Mouse (Mus musculus) gastrocnemius, adult 8-10 months (tissue): Measurements from ENCODE around the gene Gtf2h3. TPM values are rescaled to one million over a fixed set of nuclear protein-coding genes. Genes with fewer than 3 reads are reported as not detected.
"Not testable (repeated sequence)": the region's sequence is repeated elsewhere in the genome, so short reads cannot be mapped to it uniquely, and the experiment has no call there.

Experiments
- DNase-seq, 2 experiments: peaks; one replicate each; pipeline ENCODE4 v3.0.0; 2022; ENCODE audit warnings: low spot score in 2 of 2
- total RNA-seq, 4 experiments: library from RNA; stranded (reverse); gene quantifications; 2 replicates each; pipeline ENCODE4 v1.2.4; 2022

Gtf2h3 gene
- 10 to 100 TPM; 12.7 to 18.5 (median 16.5) TPM for total RNA-seq

DNA sequence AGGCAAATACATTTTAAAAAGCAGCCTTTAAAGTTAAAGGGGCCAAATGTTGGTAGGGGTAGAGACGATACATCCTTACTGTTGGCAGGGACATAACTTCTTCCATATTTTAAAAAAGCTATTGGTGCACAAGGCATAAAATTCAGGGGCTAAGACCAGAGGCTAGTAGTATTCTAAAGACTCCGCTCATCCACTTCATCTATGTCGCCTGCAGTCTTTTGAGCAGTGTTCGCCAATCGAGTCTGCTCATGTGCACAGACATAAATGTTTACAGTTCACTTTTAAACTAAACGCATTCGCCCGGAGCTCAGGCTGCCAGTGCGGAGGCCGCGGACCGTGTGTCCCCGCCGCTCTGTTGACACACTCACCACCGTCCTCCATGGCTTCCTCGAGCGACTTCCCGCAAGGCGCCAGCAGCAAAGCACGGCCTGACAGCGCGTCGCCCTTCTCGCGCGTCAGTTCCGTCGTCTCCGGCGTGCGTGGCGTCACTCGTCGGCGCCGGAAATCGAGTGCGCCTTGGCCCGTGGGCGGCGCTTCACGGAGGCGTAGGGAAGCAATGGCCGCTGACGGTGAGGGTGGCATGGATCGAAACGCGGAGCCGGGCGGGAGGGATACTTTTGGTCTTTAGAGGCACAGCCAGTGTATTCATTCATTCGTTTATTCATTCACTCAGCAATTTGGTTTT lies at the start of gene Gtf2h3, which contains the start of gene Eif2b1:
Gtf2h3 (plus strand) TSS at position 508 of the 685 bp plus-strand sequence.
Eif2b1 (minus strand) TSS at position 499 of the 685 bp plus-strand sequence.
- peak; percentile 73 to 80 for DNase-seq

- peak; percentile 15 to 38 for DNase-seq
Observed at GRCm38 (mm10) chr5:124529191-124529651, 49.7 kb upstream of the Gtf2h3 start.

DNA sequence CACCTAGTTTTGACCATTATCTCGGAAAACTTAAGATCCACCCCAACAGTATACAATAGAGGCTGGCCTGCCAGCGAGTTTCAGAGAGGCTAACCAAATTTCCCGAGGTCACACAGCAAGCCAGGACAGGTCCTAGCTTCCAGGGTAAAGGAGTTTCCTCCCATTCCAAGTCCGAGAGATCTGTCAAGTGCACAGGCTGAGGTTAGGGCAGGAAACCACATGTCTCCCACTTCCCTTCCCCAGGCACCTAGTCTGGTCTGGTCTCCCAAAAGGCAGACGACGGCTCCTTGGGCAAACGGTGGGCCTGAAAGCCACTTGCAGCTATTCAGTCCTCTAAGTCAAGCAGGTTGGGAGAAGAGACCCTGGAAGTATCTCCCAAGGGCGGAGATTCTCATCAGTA lies 49.2 kb upstream of the Gtf2h3 start:
- no peak for DNase-seq

DNA sequence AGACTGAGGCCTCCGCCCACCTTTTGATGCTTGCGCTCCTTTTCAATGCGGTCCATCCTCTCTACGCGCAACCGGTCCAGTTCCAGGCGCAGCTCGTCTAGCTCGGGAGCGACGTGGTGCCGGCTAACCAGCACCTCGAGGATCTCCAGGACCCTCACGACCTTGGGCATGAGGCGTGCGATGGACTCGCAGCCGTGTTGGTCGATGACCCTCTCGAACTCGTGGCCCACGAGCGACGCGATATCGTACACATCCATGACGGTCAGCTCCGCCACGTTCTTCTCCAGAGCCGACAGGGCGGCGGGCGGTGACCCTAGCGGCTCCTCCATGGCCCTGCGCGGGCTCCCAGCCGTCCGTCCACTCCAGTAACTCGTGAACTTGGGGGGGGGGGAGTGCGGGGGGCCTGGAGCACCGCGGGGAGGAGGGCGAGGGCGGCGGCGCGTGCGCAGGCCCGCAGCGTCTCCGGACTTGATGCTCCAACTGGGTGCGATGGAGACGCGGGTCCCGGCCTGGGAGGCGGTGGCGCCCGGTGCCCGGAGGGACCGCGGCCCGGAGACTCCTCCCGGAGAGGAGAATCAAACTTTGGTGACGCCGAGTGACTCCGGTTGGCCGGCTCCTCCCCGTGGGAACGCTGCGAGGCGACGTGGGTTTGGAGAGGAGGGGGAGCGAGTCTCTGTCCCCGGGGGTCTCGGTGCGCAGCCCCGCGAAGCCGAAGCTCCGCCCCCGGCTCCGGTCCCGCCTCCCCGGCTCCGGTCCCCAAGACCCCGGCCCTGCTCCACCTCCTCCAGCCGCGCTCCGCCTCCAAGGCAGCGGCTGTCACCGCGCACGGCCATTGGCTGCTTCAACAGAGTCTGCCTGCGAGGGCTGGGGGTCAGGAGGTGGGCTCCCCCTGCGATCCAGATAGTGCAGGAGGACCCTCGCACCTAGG lies 48.0 kb upstream of the Gtf2h3 start, which contains the start of gene Rilpl1:
Rilpl1 (minus strand) TSS at position 737 of the 928 bp plus-strand sequence.
- peak; percentile 69 to 77 for DNase-seq

- no peak for DNase-seq
Observed at GRCm38 (mm10) chr5:124531583-124531930, 47.4 kb upstream of the Gtf2h3 start.

DNA sequence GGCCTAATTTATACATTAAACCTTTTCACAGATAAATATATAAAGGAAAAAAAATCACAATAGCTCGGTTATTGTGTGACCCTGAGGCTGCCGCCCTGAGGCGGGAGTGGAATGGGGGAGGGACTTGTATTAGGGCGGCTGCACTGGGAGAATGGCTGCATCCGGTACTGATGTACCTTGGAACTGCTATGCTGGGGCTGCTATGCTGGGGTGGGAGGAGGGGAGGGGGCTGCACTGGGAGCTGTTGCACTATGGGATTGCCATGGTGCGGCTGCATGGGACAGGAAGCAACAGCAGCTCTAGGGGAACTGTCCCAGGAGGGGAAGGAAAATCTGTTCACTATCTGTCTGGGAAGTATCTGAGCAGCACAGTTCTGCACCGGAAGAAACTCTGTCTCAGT lies 46.5 kb upstream of the Gtf2h3 start:
- DNase-seq: no peak

DNA sequence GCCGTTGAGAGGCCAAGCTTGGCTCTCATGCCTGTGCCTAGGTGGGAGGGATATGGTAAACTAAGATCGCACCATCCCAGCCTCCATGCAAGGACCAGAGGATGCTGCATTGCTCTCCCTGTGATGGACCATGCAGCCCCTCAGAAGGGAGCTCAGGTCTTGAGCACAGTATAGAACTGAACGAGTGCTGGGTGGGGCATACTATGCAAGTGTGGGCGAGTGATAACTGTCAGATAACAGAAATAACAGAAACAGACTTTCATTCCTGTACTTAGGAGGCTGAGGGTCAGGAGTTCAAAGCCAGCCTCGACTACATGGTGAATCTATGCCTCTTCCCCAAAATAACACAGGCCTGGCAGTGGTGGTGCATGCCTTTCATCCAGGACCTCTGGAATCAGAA lies 43.9 kb upstream of the Gtf2h3 start:
- no peak for DNase-seq

DNA sequence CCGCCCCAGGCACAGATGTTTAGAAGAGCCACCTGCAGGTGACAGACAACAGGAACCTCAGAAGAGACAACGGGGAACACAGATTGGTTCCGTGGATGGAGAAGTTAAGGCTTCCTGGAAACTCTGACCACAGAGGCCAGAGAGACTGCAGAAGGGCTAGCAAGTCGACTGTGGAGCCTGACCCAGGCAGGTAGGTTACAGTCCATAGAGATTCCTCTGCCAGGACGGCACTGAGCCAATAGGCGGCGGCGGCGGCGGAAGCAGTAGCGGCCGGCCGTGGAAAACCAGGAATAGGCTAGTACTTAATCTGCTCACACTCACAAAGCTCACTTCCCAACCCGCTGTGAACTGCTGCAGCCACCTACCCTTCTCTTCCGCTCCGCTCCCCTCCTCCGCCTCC lies 42.2 kb upstream of the Gtf2h3 start:
- DNase-seq: peak; percentile 25 to 63

DNA sequence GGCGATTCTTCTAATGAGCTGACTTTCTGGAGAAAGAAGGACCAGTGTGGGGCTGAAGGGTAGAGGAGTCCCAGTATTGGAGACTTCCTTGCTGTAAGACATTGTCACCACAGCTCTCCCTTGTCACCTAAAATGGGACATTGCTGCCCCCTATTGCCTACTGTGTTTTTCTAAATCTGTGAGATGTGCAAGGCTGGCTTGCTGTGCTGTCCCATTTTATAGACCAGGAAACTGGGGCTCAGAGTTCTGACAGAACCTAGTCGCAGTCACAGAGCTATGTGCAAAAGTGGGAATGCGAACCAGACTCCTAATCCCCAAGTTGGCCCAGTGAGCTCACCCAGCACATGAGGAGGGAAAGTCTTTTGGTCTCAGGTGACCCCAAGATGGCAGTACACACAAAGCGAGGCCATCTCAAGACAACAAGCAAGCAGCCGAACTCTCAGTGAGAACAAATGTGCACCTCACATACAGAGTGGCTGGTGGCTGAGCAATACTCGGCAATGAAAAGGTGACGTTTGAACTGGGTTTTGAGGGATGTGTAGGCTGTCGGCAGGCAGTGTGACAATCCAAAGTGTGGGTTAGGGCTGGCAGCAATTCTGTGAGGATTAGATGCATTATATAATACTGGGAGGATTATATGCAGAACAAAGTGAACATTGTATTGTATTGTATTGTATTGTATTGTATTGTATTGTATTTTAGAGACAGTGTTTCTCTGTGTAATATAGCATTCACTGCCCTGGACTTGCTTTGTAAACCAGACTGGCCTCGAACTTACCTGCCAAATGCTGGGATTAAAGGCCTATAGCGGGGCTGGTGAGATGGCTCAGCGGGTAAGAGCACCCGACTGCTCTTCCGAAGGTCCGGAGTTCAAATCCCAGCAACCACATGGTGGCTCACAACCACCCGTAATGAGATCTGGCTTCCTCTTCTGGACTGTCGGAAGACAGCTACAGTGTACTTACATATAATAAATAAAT lies 39.8 kb upstream of the Gtf2h3 start:
- peak in 1 of 2 experiments; percentile 35 for DNase-seq

GRCm38 (mm10) chr5:124539905-124540304 lies 39.0 kb upstream of the Gtf2h3 start:
- DNase-seq: no peak

DNA sequence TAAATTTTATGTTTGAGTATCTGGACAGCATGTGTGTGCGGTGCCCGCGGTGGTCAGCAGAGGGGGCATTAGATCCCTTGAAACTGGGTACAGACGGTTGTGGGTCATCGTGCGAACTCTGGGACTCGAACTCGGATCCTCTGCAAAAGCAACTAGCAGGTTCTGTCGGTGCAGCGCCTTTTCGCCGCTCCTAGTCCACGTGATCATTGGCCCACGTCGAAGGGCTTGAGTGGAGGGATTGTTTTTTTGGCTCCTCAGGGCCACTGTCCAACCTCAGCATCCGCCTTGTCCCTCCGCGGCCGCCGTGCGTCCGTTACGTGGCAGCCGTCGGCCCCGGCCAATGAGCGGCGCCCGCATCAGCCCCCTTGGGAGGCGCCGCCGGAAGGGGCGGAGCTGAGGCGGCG lies 38.6 kb upstream of the Gtf2h3 start, which contains the start of gene Tmed2:
Tmed2 (plus strand) TSS at position 313 of the 404 bp plus-strand sequence.
- peak; percentile 91 to 96 for DNase-seq

DNA sequence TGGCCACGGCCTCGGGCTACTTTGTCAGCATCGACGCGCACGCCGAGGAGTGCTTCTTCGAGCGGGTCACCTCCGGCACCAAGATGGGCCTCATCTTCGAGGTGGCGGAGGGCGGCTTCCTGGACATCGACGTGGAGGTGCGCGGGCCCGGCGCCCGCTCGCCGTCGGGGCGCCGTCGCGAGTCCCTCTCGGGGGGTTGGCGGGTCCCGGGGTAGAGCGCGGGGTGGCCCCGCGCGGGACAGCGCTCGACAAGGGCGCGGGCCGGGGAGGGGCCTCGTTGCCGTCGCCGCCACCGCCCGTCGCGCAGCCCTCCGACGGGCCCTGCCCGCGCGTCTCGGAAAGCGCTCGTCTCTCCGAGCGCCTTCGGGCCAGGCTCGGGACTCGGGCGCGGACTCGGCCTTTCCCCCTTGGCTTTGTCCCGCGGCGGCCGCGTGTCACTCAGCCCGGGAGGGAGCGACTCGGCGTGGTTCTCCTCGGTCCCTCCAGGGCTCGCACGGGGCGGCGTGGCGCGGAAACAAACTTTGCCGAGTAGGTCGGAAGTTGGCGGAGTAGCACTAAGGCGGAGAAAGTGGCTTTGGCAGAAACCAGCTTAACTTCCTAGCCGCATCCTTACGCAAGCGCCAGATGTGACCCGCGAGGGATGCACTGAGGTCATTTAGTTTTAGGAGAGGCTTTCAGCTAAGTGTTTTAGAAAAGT lies 37.9 kb upstream of the Gtf2h3 start:
- DNase-seq: peak; percentile 52 to 59

DNA sequence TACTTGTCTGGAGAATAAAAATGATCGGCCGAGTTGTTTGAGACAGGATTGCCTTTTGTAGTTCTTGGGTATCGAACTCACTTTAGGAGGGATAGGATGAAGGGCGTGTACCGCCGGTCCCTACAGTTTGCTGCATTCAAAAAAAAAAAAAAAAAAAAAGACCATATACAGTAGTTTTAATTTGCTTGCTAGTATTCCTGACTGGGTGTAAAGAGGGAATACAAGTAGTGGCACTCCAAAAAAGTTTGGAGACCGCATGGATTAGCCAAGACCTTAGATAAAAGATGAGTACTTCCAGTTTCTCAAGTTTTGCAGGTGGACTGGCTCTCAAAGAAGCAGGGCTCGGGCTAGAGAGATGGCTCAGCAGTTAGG lies 37.4 kb upstream of the Gtf2h3 start:
- no peak for DNase-seq

- not testable (repeated sequence) for DNase-seq
Observed at GRCm38 (mm10) chr5:124550737-124551136, 28.2 kb upstream of the Gtf2h3 start.

DNA sequence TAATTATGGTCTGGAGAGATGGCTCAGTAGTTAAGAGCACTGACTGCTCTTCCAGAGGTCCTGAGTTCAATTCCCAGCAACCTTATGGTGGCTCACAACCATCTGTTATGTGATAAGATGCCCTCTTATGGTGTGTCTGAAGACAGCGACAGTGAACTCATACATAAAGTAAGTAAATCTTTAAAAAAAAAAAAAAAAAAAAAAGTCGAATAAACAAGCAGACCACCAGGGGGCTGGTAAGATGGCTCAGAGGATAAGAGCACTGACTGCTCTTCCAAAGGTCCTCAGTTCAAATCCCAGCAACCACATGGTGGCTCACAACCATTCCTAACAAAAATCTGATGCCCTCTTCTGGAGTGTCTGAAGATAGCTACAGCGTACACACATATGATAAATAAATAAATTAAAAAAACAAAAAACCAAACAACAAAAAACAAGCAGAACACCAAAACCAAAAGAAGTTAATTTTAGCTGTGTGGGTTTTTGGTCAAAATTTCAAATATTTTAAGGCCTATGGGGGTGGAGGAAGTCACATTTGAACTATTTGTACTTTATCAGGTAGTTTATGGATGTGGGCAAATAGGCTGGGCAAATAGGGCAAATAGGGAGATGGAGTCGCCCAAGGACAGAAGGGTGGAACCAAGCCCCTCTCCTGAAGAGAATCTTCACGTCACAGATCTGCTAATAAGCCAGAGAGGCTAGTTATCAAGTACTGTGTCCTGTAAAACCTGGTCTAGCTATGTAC lies 27.4 kb upstream of the Gtf2h3 start:
- DNase-seq: not testable (repeated sequence)

- no peak for DNase-seq
Observed at GRCm38 (mm10) chr5:124552094-124552472, 26.9 kb upstream of the Gtf2h3 start.

DNA sequence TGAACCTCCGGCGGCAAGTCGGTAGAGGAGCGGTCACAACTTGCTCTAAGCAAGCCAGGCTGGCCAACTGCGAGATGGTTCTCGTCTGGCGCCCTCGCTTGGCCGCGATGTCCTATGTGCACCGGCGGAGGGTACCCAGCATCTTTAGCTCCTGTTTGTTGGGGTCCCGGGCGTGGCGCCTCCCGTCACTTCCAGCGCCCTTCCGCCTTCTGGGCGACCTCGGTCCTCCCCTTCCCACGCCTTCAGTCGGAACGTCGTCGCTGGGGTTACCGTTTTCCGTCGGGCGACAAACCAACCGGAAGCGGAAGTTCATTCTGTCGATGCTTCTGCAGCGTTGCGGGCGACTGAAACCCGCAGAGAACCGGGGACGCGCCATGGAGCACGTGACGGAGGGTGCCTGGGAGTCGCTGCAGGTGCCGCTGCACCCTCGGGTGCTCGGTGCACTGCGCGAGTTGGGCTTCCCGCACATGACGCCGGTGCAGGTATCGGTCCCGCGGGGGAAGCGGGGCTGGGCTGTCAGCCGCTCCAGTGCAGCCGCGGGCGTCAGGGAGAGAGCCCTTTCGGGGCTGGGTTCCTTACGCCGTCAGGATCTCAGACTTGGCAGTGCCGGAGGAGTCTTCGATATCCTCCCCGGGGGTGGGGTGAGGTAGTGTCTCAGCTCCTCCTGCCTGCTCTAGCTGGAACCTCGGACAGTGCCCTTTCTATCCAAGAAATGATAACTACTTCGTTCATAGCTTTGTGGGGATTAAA lies 26.2 kb upstream of the Gtf2h3 start, which contains the start of gene Ddx55:
Ddx55 (plus strand) TSS at position 307 of the 750 bp plus-strand sequence.
- DNase-seq: peak; percentile 78 to 79

DNA sequence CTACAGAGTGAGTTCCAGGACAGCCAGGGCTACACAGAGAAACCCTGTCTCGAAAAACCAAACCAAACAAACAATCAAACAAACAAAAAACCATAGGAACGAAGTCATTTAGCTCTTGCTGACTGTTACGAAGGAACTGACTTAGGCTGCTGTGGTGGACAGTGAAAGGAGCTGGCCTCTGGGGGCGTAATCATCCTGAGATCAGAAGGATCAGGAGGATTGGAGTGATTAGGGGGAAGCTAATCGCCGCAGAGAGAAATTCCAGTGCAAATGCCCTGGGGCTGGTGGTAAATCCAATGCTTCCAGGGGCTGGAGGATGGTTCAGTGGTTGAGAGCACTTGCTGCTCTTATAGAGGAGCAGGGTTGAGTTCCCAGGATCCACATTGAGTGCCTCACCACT lies 25.3 kb upstream of the Gtf2h3 start:
- DNase-seq: no peak

GRCm38 (mm10) chr5:124555145-124555544 lies 23.8 kb upstream of the Gtf2h3 start:
- no peak for DNase-seq
